Mouse (Mus musculus): ENCODE data around the gene 4921501E09Rik.

GRCm38 (mm10) chr17:33032376-33032775 is 35.5 kb downstream of the 4921501E09Rik start:
- TF ChIP-seq TCF12 (IDR thresholded peaks at IDR 0.05; ENCODE audit: insufficient read depth, poor library complexity, severe bottlenecking) (no peak), POLR2A (IDR thresholded peaks at IDR 0.05; ENCODE audit: insufficient read length, low read depth) (no peak)

Data from myocyte (in vitro differentiated cells).